Mouse (Mus musculus) lung, embryonic 15.5 days (tissue): ENCODE measurements around the gene Ints4. TPM values are rescaled to one million over a fixed set of nuclear protein-coding genes. Genes with fewer than 3 reads are reported as not detected.

Experiments
- ATAC-seq: fragments of 200-750 bp; cut with Nextera tagmentation; 2 replicates; pipeline ENCODE4 v1.8.0; 2017; ENCODE audit warnings: moderate number of reproducible peaks, borderline replicate concordance; ENCODE audit not compliant: low FRiP score, low TSS enrichment; ENCODE audit errors: extremely low read depth
- H3K27ac ChIP-seq: fragments of 300-500 bp; sonication (generic); 2 replicates; pipeline ENCODE4 v1.5.1; 2015; ENCODE audit warnings: moderate library complexity, mild to moderate bottlenecking, inconsistent platforms
- H3K27me3 ChIP-seq: fragments of 300-500 bp; sonication (generic); 2 replicates; pipeline ENCODE4 v1.6.1; 2015; ENCODE audit warnings: inconsistent platforms
- H3K36me3 ChIP-seq: fragments of 300-500 bp; sonication (generic); 2 replicates; pipeline ENCODE4 v1.6.1; 2015; ENCODE audit warnings: inconsistent platforms
- H3K4me1 ChIP-seq: fragments of 300-500 bp; sonication (generic); 2 replicates; pipeline ENCODE4 v1.6.1; 2015; ENCODE audit warnings: inconsistent platforms
- H3K4me2 ChIP-seq: fragments of 300-500 bp; sonication (generic); 2 replicates; pipeline ENCODE4 v1.6.1; 2015; ENCODE audit warnings: inconsistent platforms, mild to moderate bottlenecking, moderate library complexity
- H3K4me3 ChIP-seq: fragments of 300-500 bp; sonication (generic); 2 replicates; pipeline ENCODE4 v1.5.1; 2015; ENCODE audit warnings: mild to moderate bottlenecking, inconsistent platforms
- H3K9ac ChIP-seq: fragments of 300-500 bp; sonication (generic); 2 replicates; pipeline ENCODE4 v1.6.1; 2015; ENCODE audit warnings: inconsistent platforms
- H3K9me3 ChIP-seq: fragments of 300-500 bp; sonication (generic); 2 replicates; pipeline ENCODE4 v1.6.1; 2016; ENCODE audit warnings: inconsistent platforms
- WGBS: fragments of 180-500 bp; shearing (Covaris S2); methylation state at CpG from one replicate; pipeline ENCODE4 v1.1.7; 2015; 5-methylcytosine and 5-hydroxymethylcytosine counted together
- polyA plus RNA-seq: library from polyadenylated mRNA; unstranded; fragments of >200 nt; fragmentation: Nextera tagmentation; extraction: Ambion mirVana; gene quantifications from 2 replicates; pipeline ENCODE4 v1.2.1, GENCODE M21; 2015

Ints4 gene
- polyA plus RNA-seq, 1 experiment from 2014 or later = 48.9 TPM

DNA sequence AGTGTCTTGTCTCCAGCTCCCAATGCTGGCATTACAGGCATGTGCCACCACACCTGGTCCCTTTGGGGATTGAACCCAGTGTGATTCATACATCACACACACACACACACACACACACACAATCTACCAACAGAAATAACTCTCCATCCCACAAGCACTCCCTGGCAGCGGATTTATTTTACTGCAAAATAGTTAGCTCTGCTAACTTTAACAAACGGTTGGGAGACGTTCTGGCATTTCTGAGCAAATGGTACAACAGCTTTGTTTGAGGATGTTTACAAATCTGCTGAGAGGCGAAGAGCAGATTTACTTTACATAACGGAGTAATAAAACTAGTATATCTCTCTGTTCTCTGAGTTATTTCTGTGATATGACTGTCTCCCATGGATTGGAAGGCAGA lies 7.8 kb upstream of the Ints4 start:
- Histone ChIP-seq H3K9me3 (no peaks in the 10 kb centered on the region), H3K4me2 (no peak overlapping the region), H3K9ac (no peak overlapping the region), H3K4me1 (no peaks in the 10 kb centered on the region), H3K27me3 (no peaks in the 10 kb centered on the region), H3K27ac (no peak overlapping the region), H3K36me3 (no peaks in the 10 kb centered on the region), H3K4me3 (no peak overlapping the region)
- no peak for ATAC-seq
- WGBS = 40% methylated on average over 5 of the region's 5 CpGs

DNA sequence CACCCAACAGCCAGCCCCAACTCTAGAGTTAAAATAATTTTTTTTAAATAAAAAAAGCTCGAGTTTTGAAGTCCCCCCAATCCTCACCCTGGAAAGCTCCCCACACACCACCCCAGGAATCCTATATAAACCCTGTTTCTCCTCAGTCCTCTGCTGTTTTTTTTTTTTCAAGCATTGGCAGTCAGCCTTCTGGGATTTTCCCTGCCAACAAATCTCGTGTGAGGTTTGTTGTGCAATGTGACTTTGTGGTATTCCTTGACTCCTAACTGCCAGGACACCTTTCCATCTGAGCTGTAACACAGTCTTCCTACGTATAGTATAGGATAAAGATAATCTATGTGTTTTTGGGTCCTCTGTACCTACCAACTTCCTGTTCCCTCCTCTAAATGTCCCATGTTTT lies 1.4 kb upstream of the Ints4 start:
- peaks cover 12% of the 10 kb centered on the region for H3K4me1 ChIP-seq
- no peak overlapping the region for H3K27ac ChIP-seq
- H3K9ac ChIP-seq = no peak overlapping the region
- H3K27me3 ChIP-seq = no peaks in the 10 kb centered on the region
- H3K36me3 ChIP-seq = no peaks in the 10 kb centered on the region
- H3K9me3 ChIP-seq = no peaks in the 10 kb centered on the region
- no peak overlapping the region for H3K4me2 ChIP-seq
- no peak for ATAC-seq
- H3K4me3 ChIP-seq = no peak overlapping the region
- WGBS = 45% methylated on average over 3 of the region's 3 CpGs

DNA sequence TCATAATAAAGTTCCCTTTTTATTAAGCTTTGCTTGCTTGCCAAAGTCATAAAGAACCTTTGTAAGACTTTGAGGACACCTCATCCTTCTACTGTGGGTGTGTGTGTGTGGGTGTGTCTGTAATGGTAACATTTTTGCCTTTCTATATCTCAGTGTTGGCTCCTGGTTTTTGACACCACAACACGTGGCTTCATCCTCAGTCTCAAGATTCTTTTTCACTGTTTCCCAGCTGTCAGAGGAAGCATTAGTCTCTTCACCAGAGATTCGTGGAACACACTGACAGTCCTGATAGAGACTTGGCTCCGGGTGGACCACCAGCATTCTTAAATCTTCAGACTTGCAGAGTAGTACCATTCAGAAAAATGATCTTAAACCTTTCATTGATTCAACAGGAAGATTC lies 466 bp upstream of the Ints4 start:
- 11% methylated on average over 3 of the region's 3 CpGs for WGBS
- Histone ChIP-seq H3K27me3 (no peaks in the 10 kb centered on the region), H3K36me3 (peaks cover 5% of the 10 kb centered on the region; the same call in 1 of the 2 replicates), H3K4me3 (peak overlapping the region; percentile 95), H3K27ac (no peak overlapping the region), H3K9ac (no peak overlapping the region), H3K4me1 (peaks cover 12% of the 10 kb centered on the region), H3K9me3 (no peaks in the 10 kb centered on the region), H3K4me2 (peak overlapping the region; percentile 82)
- no peak for ATAC-seq

DNA sequence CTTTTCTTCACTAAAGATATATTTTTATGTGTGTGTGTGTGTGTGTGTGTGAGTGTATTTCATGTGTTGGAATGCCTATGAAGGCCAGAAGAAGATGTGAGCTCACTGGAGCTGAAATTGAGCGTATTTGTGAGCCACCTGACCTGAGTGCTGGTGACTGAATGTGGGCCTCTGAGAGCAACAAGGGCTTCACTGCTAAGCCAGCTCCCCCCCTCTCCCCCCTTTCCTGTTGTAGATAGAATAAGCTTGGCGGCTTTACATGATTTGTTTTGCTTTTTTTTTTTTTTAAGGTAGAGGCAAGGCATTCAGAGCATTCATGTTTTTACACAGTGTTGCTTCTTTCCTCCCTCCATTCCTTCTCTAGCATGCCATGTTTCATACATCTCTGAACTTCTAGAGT lies 2.6 kb downstream of the Ints4 start:
- no peak overlapping the region for H3K9ac ChIP-seq
- H3K27ac ChIP-seq = no peak overlapping the region
- H3K4me3 ChIP-seq = no peak overlapping the region
- peaks cover 31% of the 10 kb centered on the region for H3K36me3 ChIP-seq
- no peaks in the 10 kb centered on the region for H3K9me3 ChIP-seq
- H3K4me2 ChIP-seq = no peak overlapping the region
- no peak for ATAC-seq
- peaks cover 12% of the 10 kb centered on the region for H3K4me1 ChIP-seq
- H3K27me3 ChIP-seq = no peaks in the 10 kb centered on the region
- 80% methylated on average over 2 of the region's 2 CpGs for WGBS

DNA sequence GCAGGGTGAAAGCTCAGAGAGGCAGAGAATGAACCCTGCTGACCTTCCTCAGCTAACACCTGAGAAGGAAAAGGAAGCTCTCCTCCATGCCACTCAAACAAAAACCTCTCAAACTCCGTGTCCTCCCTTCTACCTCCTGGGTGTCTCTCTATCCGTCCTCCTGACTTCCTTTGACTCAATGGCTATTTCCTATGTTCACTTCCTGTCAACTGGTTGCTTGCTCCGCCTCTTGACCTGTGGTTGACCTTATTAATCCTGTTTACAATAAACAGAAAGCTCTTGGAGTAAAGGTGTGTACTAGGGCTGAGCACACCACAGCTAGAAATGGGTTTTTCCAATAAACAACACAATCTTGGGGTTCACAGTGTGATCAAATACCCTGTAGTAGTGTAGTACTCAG lies 10.4 kb downstream of the Ints4 start:
- no peak for ATAC-seq
- Histone ChIP-seq H3K4me2 (no peak overlapping the region), H3K4me3 (no peak overlapping the region), H3K27me3 (no peaks in the 10 kb centered on the region), H3K9ac (no peak overlapping the region), H3K27ac (no peak overlapping the region), H3K36me3 (peaks cover 51% of the 10 kb centered on the region), H3K4me1 (no peaks in the 10 kb centered on the region), H3K9me3 (no peaks in the 10 kb centered on the region)
- WGBS = 55% methylated on average over 3 of the region's 3 CpGs

DNA sequence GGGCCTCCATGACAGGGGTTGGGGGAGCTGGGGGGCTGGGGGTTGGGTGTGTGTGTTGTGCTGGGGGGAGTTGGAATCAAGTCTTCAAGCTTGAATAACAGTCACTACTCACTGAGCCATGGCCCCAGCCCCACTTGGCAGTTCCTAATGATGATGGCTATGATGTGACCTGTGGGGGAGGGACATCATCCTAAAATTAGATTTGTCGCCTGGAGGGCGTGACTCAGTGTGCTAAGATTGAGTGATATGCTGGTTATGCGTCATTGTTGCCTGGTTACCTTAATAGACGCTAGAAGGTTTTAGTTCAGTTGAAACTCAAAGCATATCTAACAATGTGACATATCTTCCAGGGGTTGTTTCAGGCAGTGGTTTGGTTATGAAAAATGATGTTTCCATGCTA lies 11.7 kb downstream of the Ints4 start:
- Histone ChIP-seq H3K27ac (no peak overlapping the region), H3K4me3 (no peak overlapping the region), H3K9ac (no peak overlapping the region), H3K27me3 (no peaks in the 10 kb centered on the region), H3K4me1 (no peaks in the 10 kb centered on the region), H3K36me3 (peaks cover 40% of the 10 kb centered on the region), H3K9me3 (no peaks in the 10 kb centered on the region), H3K4me2 (no peak overlapping the region)
- ATAC-seq = no peak
- 87% methylated on average over 4 of the region's 4 CpGs for WGBS

DNA sequence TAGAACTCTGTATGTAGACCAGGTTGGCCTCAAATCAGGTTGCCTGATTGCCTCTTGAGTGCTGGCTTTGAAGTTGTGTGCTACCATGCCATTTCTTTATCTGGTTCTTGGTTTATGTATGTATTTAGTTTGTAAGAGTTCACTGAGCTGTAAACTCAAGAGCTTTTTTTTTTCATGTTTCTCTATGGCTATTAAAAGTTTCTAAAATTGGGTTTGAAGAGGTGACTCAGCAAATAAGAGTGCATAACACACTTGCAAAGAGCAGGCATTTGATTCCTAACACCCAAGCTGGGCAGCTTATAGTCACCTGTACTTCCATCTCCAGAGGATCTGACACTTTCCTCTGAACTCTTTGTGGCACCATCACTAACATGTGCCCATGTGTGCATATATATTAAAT lies 14.3 kb downstream of the Ints4 start:
- no peak overlapping the region for H3K4me2 ChIP-seq
- H3K27me3 ChIP-seq = no peaks in the 10 kb centered on the region
- no peak for ATAC-seq
- no peaks in the 10 kb centered on the region for H3K9me3 ChIP-seq
- no peak overlapping the region for H3K9ac ChIP-seq
- no peak overlapping the region for H3K27ac ChIP-seq
- no peaks in the 10 kb centered on the region for H3K4me1 ChIP-seq
- no peak overlapping the region for H3K4me3 ChIP-seq
- peaks cover 33% of the 10 kb centered on the region for H3K36me3 ChIP-seq

DNA sequence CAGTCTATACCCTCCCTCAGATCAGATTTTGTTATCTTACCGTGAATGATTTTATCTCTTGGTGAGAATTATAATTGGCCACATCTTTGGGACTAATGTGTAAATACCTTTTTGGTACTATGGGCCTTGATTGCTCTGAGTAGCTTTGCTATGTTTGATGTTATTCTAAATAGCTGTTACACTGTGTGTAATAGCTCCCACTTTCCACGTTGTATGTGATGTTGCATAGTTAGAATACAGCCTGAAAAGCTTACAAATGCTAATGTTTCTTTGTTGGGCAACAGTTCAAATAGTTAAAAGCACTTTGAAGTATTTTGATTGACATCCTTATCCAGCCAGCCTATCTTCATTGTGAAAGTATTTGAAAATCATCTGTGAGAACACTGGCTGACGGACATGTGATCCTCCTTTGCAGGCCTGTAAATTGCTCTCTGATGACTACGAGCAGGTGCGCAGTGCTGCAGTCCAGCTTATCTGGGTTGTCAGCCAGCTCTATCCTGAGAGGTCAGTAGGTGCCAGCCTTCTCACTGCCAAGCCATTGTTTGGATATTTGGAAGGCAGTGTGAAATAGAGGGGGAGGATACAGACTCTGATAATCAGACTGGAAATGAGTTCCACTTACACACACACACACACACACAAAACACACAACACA lies 19.9 kb downstream of the Ints4 start:
- Histone ChIP-seq H3K4me2 (no peak overlapping the region), H3K27me3 (no peaks in the 10 kb centered on the region), H3K9ac (no peak overlapping the region), H3K27ac (no peak overlapping the region), H3K4me1 (no peaks in the 10 kb centered on the region), H3K36me3 (peaks cover 26% of the 10 kb centered on the region), H3K4me3 (no peak overlapping the region), H3K9me3 (no peaks in the 10 kb centered on the region)
- ATAC-seq = no peak
- WGBS = 73% methylated on average over 5 of the region's 5 CpGs

DNA sequence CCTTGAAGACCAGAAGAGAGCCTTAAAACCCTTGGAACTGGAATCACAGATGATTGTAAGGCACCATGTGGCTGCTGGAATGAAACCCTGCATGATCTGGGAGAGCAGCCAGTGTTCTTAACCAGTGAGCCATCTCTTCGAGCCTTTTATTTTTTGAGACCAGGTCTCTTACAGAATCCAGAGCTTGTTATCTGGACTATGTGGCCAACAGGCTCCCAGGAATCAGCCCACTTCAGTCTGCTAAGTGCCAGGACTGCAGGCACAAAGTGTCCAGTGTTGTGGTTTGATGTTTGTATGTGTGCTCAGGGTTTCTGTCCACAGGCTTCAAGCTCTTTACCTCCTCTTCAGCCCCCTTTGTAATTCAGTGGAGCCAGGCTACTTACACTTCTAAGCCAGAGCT lies 34.0 kb downstream of the Ints4 start:
- H3K27me3 ChIP-seq = no peaks in the 10 kb centered on the region
- peaks cover 80% of the 10 kb centered on the region for H3K36me3 ChIP-seq
- no peak for ATAC-seq
- H3K9ac ChIP-seq = no peak overlapping the region
- 59% methylated on average over 1 of the region's 1 CpGs for WGBS
- no peak overlapping the region for H3K4me2 ChIP-seq
- no peak overlapping the region for H3K27ac ChIP-seq
- no peaks in the 10 kb centered on the region for H3K4me1 ChIP-seq
- H3K4me3 ChIP-seq = no peak overlapping the region
- H3K9me3 ChIP-seq = no peaks in the 10 kb centered on the region

DNA sequence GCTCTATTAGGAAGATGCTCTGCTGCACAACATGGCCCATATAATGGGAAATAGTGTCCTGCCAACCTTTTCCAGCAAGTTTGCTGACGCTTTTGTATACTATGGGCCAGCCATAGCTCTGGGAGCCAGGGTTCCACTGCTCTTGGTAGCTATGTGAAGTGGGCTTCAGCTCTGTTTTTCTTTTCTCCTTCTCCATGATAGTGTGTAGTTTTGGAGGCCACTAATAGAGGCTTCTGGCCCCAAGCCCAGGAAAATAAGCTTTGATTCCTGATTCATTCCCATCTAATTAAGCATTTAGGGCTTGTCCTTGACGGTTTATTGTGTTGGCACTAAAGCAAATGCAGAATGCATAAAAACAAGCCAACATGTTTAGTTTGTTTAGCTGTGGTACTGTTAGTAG lies 39.2 kb downstream of the Ints4 start:
- Histone ChIP-seq H3K9me3 (no peaks in the 10 kb centered on the region), H3K4me3 (no peak overlapping the region), H3K27me3 (no peaks in the 10 kb centered on the region), H3K27ac (no peak overlapping the region), H3K9ac (no peak overlapping the region), H3K4me1 (no peaks in the 10 kb centered on the region), H3K4me2 (no peak overlapping the region), H3K36me3 (peaks cover 52% of the 10 kb centered on the region)
- WGBS = 84% methylated on average over 2 of the region's 2 CpGs
- ATAC-seq = no peak

DNA sequence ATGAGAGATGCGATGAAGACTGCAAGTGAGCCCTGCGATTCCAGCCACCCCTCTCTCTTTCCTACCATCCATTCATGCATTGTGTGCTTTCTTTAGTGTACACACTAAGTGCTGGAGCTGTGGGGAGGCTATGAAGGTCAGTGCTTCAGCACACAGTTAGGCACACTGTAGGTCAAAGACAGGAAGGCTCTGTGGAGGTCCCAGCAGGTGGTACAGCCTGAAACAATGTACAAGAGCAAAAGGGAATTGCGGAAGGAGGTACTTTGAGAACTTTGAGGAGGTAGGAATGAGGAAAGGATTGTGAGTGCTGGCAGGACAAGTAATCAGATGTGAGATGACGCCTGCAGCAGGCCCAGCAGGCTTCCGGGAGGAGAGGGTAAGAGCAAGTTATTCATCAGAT lies 54.8 kb downstream of the Ints4 start:
- H3K9ac ChIP-seq = no peak overlapping the region
- H3K4me3 ChIP-seq = no peak overlapping the region
- no peaks in the 10 kb centered on the region for H3K9me3 ChIP-seq
- H3K4me2 ChIP-seq = no peak overlapping the region
- peaks cover 73% of the 10 kb centered on the region for H3K36me3 ChIP-seq
- H3K4me1 ChIP-seq = no peaks in the 10 kb centered on the region
- 87% methylated on average over 5 of the region's 5 CpGs for WGBS
- no peaks in the 10 kb centered on the region for H3K27me3 ChIP-seq
- H3K27ac ChIP-seq = no peak overlapping the region
- ATAC-seq = no peak

DNA sequence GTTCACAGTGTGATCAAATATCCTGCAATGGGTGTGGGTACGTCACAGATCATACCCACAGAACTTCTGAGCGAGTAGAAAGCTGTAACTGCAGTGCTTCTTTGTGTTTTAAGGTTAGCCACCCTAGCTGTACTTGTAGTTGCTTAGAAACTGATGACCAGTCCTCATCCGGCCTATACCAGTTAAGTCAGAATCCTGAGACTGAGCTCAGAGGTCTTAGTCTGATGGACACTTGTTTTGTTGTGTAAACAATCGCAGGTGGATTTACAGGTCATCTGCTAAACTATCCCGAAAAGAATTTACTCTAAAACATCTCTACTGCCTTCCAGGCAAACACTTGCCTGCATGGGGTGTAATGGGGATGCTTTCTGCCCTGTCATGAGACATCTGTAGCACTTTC lies 55.8 kb downstream of the Ints4 start:
- H3K27ac ChIP-seq = no peak overlapping the region
- no peak overlapping the region for H3K4me3 ChIP-seq
- H3K27me3 ChIP-seq = no peaks in the 10 kb centered on the region
- ATAC-seq = no peak
- H3K9ac ChIP-seq = no peak overlapping the region
- 86% methylated on average over 5 of the region's 5 CpGs for WGBS
- peaks cover 72% of the 10 kb centered on the region for H3K36me3 ChIP-seq
- no peak overlapping the region for H3K4me2 ChIP-seq
- no peaks in the 10 kb centered on the region for H3K9me3 ChIP-seq
- H3K4me1 ChIP-seq = no peaks in the 10 kb centered on the region

DNA sequence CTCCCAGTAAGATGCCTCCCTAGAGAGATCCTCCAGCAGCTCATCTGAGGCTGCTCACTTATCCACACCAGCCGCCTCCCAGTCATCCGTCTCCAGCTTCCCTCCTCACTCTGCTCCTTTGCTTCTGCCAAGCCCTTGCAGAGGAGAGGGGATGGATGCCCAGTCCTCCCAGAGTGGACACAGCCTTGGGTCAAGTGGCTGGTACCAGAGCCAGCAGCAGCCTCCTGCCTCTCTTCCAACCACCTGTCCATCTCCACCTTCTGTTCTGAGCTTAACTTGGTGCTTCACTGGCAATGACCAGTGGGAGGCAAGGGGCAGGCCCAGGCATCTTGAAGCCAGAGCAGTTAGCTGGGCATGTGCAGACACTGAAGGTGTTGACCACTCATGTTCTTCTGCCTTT lies 65.7 kb downstream of the Ints4 start:
- Histone ChIP-seq H3K27me3 (no peaks in the 10 kb centered on the region), H3K4me3 (no peak overlapping the region), H3K27ac (no peak overlapping the region), H3K9me3 (no peaks in the 10 kb centered on the region), H3K36me3 (peaks cover 18% of the 10 kb centered on the region), H3K9ac (no peak overlapping the region), H3K4me2 (no peak overlapping the region), H3K4me1 (no peaks in the 10 kb centered on the region)
- WGBS = 71% methylated on average over 2 of the region's 2 CpGs
- ATAC-seq = no peak
